Mouse (Mus musculus): ENCODE measurements at regions not wholly inside any gene's neighbourhood (a gene's known extent, or its start where the extent isn't known, plus 50 kb on each side); places are given as distances from the start of the nearest gene placed in this dataset.

GRCm38 (mm10) chr12:49836282-49837070 lies 451.5 kb downstream of the Gm43517 start:
- Histone ChIP-seq H3K27me3 (ENCODE audit: control insufficient read depth in 1 of 2, insufficient read depth in 2 of 2, low read length in 2 of 2) (no peaks in the 10 kb centered on the region), H3K9ac (ENCODE audit: control insufficient read depth, low read depth, low read length, poor library complexity, severe bottlenecking) (no peak overlapping the region), H3K4me1 (ENCODE audit: control insufficient read depth in 1 of 2, insufficient read depth in 2 of 2, low read length in 2 of 2) (no peaks in the 10 kb centered on the region), H3K4me3 (ENCODE audit: control insufficient read depth in 1 of 2, insufficient read depth in 1 of 2, low read depth in 2 of 2, low read length in 2 of 2) (no peak overlapping the region), H3K27ac (ENCODE audit: control insufficient read depth, low read depth, low read length) (no peak overlapping the region), H3K9me3 (replicated peaks; ENCODE audit: insufficient read depth, low read length) (no peaks in the 10 kb centered on the region), H3K36me3 (ENCODE audit: control insufficient read depth in 1 of 2, insufficient read depth in 2 of 2, low read length in 2 of 2) (no peaks in the 10 kb centered on the region), H3K79me2 (ENCODE audit: control insufficient read depth, insufficient read depth, low read length, poor library complexity) (no peaks in the 10 kb centered on the region)
- DNase-seq (ENCODE audit: low read depth, low spot score) = no peak
- TF ChIP-seq ETS1 (IDR thresholded peaks at IDR 0.05; ENCODE audit: low read depth, low read length) (no peak), MYC (IDR thresholded peaks at IDR 0.05; ENCODE audit: low read depth, low read length) (no peak), GATA1 (IDR thresholded peaks at IDR 0.05; ENCODE audit: low read depth, low read length) (no peak), ZMIZ1 (IDR thresholded peaks at IDR 0.05; ENCODE audit: low read depth, low read length) (no peak), POLR2A (IDR thresholded peaks at IDR 0.05; ENCODE audit: control insufficient read depth in 1 of 2, insufficient read depth in 1 of 2, low read depth in 1 of 2, low read length in 2 of 2, poor library complexity in 1 of 2) (no peak), MYB (IDR thresholded peaks at IDR 0.05; ENCODE audit: low read depth, low read length) (no peak), ELF1 (IDR thresholded peaks at IDR 0.05; ENCODE audit: low read depth, low read length) (no peak), NELFE (IDR thresholded peaks at IDR 0.05; ENCODE audit: low read depth, low read length) (no peak), BHLHE40 (IDR thresholded peaks at IDR 0.05; ENCODE audit: borderline replicate concordance, low read depth, low read length) (no peak), USF1 (IDR thresholded peaks at IDR 0.05; ENCODE audit: low read depth, low read length) (no peak)

DNA sequence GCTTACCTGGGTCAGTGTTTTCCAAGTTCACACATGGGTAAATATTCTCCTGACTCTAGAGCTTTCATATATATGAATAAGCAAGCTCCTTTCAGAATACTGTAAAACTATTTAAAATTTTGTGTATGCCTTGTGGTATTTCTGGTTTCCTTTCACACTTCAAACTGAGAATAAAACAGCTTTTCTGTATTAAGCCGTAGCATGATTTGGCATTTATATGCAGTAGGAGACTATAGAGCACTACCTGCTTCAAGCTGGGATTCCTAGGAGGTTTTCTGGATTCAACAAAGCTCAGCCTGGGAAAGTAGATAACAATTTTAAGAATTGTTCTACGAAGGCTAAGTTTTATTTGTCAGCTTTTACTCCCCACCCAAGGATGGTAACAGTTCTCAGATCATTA lies 500.5 kb downstream of the Gm43517 start:
- H3K4me1 ChIP-seq (ENCODE audit: control insufficient read depth in 1 of 2, insufficient read depth in 2 of 2, low read length in 2 of 2) = no peaks in the 10 kb centered on the region
- H3K4me3 ChIP-seq (ENCODE audit: control insufficient read depth in 1 of 2, insufficient read depth in 1 of 2, low read depth in 2 of 2, low read length in 2 of 2) = no peak overlapping the region
- H3K9me3 ChIP-seq (replicated peaks; ENCODE audit: insufficient read depth, low read length) = no peaks in the 10 kb centered on the region
- no peaks in the 10 kb centered on the region for H3K27me3 ChIP-seq (ENCODE audit: control insufficient read depth in 1 of 2, insufficient read depth in 2 of 2, low read length in 2 of 2)
- no peak for DNase-seq (ENCODE audit: low read depth, low spot score)
- H3K36me3 ChIP-seq (ENCODE audit: control insufficient read depth in 1 of 2, insufficient read depth in 2 of 2, low read length in 2 of 2) = no peaks in the 10 kb centered on the region
- H3K79me2 ChIP-seq (ENCODE audit: control insufficient read depth, insufficient read depth, low read length, poor library complexity) = no peaks in the 10 kb centered on the region
- no peak overlapping the region for H3K27ac ChIP-seq (ENCODE audit: control insufficient read depth, low read depth, low read length)
- TF ChIP-seq EP300 (IDR thresholded peaks at IDR 0.05; ENCODE audit: low read depth in 1 of 2, low read length in 2 of 2) = no peak
- no peak for TF ChIP-seq E2F4 (IDR thresholded peaks at IDR 0.05; ENCODE audit: borderline replicate concordance, low read depth, low read length)
- no peak for TF ChIP-seq ZNF384 (IDR thresholded peaks at IDR 0.05; ENCODE audit: low read depth, low read length)
- no peak overlapping the region for H3K9ac ChIP-seq (ENCODE audit: control insufficient read depth, low read depth, low read length, poor library complexity, severe bottlenecking)

DNA sequence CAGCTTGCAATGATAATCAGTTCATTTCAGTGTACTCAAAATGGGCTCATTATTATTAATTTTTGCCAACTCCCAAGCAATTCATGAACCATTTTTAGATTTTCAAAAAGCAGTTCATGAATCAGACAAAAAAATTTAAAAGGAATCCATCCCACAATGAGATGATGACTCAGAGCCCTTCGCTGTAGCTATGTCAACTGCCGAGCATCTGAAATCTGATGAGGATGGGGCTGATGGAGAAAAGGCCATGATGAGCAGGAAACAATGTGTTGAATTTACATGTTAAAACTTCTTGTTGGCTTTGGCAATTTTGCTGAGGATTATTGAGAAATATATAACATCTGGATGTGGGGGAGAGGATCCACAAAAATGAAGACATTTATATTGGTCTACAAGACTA lies 502.3 kb downstream of the Gm43517 start:
- H3K36me3 ChIP-seq (ENCODE audit: control insufficient read depth in 1 of 2, insufficient read depth in 2 of 2, low read length in 2 of 2) = no peaks in the 10 kb centered on the region
- H3K27ac ChIP-seq (ENCODE audit: control insufficient read depth, low read depth, low read length) = no peak overlapping the region
- no peak overlapping the region for H3K9ac ChIP-seq (ENCODE audit: control insufficient read depth, low read depth, low read length, poor library complexity, severe bottlenecking)
- no peaks in the 10 kb centered on the region for H3K27me3 ChIP-seq (ENCODE audit: control insufficient read depth in 1 of 2, insufficient read depth in 2 of 2, low read length in 2 of 2)
- no peak for DNase-seq (ENCODE audit: low read depth, low spot score)
- no peaks in the 10 kb centered on the region for H3K9me3 ChIP-seq (replicated peaks; ENCODE audit: insufficient read depth, low read length)
- no peak overlapping the region for H3K4me3 ChIP-seq (ENCODE audit: control insufficient read depth in 1 of 2, insufficient read depth in 1 of 2, low read depth in 2 of 2, low read length in 2 of 2)
- H3K79me2 ChIP-seq (ENCODE audit: control insufficient read depth, insufficient read depth, low read length, poor library complexity) = no peaks in the 10 kb centered on the region
- no peaks in the 10 kb centered on the region for H3K4me1 ChIP-seq (ENCODE audit: control insufficient read depth in 1 of 2, insufficient read depth in 2 of 2, low read length in 2 of 2)
- no peak for TF ChIP-seq HCFC1 (IDR thresholded peaks at IDR 0.05; ENCODE audit: low read depth, low read length)
- TF ChIP-seq ZKSCAN1 (IDR thresholded peaks at IDR 0.05; ENCODE audit: low read depth, low read length) = no peak
- TF ChIP-seq ZMIZ1 (IDR thresholded peaks at IDR 0.05; ENCODE audit: low read depth, low read length) = no peak

Data from MEL (cell line).